Mouse (Mus musculus) neural tube, embryonic 10.5 days (tissue): ENCODE data around the gene Marcks.
"Not testable (repeated sequence)": the region's sequence is repeated elsewhere in the genome, so short reads cannot be mapped to it uniquely, and the experiment has no call there.

Source experiments
- DNase-seq: peaks from one replicate; pipeline ENCODE4 v3.0.0-alpha.2; 2017; ENCODE audit warnings: low spot score; ENCODE audit errors: extremely low spot score

Gene Marcks

DNA sequence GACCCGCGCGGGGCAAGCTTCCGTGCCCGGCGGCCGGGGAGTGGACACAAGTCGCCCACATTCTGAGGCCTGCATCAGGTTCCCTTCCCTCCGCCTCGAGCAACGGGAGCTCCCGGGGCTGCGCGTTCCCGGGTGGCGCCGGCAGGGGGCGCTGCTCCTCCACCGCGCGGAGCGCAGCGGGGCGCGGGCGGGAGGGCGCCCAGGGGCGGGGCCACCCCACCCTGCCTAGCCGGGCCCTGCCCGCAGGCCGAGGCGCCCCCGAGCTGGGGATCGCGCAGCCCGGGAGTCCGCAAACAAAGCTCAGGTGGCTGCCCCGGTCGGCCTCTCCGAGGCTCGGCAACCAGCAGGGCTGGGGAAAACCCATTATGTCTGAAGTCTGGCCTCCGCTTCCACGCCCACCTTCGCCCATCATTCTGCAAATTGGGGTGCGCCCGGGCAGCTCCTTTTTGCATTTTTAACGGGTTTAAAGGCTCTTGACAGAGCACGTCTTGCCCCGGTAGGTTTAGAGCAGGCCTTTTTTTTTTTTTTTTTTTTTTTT, 1.7 kb downstream of the Marcks start:
- peak; percentile 90 for DNase-seq

DNA sequence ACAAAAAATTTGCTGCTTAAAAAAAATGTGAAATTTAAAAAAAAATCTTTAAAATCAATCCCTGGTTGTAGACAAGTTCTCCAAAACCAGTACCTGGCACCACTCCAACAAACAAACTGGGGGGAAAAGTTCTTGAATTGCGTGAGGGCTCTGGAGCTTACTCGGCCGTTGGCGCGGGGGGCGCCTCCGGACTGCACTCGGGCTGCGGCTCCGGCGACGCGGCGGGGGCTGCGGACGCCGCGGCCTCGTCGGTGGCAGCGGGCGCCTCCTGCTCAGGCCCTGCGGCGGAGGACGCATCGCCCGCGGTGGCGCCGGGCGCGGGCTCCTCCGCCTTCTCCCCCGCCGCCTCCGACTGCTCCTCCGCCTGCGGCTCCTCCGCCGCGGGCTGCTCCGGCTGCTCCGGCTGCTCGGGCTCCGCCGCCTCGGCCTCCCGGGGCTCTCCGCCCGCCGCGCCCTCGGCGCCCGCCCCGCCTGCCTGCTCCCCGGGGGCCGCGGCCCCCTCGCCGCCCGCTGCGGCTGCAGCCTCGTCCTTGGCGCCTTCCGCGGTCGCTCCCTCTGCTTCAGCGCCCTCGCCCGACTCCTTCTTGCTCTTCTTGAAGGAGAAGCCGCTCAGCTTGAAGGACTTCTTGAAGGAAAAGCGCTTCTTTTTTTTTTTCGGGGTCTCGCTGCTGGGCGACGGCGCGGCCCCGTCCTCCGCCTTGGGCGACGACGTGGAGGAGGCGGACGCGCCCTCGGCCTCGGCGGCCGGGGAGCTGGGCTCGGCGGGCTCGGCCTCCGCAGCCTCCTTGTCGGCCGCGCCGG, 2.6 kb downstream of the Marcks start:
- peak; percentile 69 for DNase-seq

DNA sequence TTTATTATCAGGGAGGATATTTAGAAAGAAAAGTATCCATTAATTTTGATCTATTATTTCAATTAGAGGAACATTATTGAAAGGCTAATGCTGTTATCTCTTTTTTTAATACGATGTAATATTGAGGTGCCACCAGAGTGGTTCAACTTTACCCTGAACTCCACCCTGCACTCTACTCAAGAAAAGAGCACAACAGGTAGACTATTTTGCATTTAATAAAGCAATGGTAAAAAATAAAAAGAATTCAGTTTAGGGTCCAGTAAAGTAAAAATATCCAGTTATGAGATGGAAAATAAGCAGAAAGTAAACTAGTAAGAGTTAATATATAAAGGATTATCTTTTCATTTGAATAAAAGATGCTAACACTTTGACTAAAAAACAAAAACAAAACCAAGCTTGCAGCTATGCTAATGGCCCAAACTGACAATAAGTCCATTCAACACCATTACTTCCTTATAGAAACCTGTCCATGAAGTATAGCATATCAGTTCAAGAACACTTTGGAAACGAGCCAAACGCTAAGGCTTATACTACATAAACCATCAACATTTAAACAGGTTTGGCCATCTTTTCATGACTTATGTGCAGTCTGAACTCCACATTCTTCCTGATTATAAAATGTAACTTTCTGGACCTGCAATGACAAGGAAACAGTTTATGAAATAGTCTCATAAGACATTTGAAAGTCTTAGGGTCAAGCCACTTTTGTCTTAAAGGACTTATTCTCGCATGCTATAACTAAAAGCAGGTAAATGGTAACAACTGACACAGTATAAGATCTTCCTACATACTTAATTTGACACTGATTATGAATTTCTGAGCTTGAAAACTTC, 4.6 kb downstream of the Marcks start:
- DNase-seq: no peak

DNA sequence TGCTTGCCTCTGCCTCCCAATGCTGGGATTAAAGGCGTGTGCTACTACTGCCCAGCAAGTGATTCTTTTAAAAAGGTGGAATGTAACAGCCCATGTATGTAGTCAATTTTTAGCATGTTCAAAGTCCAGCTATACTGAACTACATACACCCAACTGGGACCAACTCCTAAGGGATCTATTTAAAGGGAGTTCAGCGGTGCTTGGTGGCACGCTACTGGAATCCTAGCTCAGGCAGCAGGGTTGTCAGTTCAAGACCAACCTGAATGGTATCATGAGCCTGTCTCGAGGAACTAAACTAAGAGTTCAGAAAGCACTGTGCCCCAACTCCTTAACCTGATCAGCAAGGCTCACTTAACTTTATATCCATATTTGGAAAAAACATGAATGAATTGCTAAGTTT, 6.0 kb downstream of the Marcks start:
- DNase-seq: no peak

DNA sequence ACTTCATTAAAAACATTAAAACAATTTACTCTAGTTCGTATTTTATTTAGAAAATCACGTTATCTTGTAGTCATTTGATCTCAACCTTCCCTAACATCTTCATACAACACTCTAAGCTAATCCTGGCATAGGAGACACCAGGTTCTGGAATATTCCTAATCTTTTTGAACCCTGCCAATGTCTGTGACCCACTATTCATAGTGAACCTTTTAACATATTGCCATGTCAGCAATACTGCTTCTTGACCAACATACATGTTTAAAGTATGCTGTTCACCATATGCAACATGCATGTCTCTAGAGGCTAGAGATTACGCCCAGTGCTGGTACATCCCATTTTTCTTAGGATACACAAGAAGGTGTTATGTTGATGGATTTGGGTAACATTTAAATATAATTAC, 9.1 kb downstream of the Marcks start:
- DNase-seq: no peak

DNA sequence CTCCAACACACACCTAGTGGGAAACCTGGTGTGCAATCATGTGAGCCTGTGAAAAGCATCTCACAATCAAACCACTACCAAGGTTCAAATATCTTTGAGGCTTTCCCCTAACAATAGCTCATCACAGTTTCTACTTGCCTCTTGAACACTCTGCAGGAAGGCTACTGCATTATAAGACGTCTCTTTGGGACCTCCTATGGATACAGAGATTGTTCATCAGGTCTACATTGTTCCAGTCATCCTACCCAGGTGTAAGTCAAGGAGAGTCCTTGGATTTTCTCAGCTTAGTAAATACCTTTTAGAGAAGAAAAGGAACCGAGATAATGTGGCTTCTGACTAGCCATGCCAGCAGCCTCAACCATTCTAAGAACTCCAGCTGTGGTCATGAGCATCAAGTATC, 23.4 kb downstream of the Marcks start:
- no peak for DNase-seq

DNA sequence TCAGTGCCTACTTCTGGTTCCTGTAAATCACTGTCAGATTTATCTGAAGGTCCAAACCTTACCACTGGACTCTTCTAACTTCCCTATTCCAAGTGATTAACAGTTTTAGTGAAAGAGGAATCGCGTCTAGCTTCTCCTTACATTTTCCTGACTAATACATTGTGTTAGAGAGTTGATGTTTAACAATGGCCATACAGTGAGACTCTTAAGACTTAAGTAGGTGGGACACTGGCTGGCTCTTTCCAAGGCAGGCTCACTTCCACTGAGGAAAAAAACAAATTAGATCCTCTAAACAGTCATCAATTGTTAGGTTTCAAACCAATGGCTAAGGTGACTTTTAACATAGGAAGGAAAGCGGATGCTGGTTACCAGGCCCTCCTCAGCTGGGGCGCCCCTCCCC, 25.9 kb downstream of the Marcks start:
- DNase-seq: no peak

DNA sequence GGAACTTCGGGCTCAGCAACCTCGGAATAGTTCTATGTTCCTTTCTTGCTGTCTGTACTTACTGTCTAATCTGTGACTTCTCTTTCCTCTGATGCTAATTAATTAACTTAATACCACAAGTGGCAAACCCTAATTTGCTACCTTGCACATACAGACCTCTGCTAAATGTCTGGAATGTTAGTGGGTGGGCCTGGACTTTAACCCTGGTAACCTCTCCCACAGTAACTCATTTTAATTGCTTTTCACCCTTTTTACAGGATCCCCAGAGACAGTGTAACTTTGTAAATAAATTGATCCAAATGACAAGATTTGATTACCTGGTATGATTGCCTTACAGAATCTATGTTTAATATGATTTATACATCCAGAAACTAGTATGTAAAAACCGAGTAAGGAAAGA, 26.4 kb downstream of the Marcks start:
- no peak for DNase-seq

DNA sequence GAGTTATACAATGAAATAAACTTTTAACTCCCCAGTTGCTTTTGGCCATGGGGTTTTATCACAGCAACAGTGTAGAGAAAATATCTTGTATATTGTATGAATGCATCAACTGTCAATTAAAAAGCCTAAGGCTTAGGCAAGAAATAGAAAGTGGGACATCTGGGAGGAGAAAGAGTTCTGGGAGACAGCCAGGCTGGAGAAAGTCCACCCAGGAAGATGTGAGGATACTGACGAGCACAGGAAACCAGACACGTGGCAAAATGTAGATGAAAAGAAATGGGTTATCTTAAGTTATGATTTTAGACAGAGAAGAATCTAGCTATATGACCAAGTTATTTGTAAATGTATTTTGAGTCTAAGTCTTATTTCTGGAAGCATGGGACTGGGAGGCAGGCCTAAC, 27.3 kb downstream of the Marcks start:
- DNase-seq: no peak

DNA sequence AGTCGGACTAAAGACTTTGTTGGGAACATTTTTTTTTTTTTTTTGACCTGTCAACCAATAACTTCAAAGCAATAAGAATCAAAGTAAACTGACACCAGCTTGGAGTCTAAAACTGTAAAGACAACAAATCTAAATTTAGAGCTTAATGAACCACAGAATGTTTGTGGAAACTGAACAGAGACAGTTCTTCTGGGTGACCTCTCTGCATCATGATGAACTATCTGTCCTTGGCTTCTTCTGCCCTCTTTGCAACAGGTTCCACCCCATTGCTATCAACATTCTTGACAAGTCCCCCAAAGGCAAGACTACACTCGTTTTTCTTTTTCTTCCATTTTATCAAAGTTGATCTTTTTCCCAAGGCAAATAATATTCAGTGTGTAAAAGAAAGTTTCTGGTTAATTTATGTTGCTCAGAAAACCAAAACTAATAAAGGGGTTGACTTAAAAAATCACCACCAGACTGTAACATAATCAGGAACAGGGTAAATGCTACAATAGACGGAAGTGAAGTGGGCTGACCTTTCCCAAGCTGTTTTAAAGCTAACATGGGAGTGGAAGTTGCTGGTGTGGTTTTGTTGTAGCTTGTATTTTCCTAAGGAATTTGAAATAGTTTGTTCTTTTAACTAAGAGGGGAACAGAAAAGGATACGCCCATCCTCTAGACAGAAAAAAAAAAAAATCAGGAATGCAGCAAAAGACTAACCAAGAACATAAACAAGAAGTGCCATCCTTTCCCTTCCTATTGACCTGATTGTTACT, 31.7 kb downstream of the Marcks start:
- no peak for DNase-seq

DNA sequence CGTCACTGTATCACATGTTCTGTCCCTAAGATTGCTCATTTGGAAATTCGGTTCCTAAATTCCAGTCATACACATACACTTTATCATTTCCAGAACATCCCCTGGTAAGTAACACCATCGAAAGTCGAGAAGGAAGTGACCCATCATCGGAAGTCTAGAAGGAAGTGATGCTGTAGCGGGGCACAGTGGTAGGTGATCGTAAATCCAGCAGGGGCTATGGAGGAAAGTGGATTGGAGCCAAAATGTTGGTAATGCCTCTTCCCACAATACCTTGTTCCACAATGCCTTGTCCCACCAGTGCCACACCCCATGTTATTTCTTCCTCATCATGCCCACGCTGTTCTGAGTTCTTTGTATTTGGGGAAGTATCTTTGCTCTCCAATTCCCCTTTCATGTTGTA, 32.4 kb downstream of the Marcks start:
- DNase-seq: no peak

DNA sequence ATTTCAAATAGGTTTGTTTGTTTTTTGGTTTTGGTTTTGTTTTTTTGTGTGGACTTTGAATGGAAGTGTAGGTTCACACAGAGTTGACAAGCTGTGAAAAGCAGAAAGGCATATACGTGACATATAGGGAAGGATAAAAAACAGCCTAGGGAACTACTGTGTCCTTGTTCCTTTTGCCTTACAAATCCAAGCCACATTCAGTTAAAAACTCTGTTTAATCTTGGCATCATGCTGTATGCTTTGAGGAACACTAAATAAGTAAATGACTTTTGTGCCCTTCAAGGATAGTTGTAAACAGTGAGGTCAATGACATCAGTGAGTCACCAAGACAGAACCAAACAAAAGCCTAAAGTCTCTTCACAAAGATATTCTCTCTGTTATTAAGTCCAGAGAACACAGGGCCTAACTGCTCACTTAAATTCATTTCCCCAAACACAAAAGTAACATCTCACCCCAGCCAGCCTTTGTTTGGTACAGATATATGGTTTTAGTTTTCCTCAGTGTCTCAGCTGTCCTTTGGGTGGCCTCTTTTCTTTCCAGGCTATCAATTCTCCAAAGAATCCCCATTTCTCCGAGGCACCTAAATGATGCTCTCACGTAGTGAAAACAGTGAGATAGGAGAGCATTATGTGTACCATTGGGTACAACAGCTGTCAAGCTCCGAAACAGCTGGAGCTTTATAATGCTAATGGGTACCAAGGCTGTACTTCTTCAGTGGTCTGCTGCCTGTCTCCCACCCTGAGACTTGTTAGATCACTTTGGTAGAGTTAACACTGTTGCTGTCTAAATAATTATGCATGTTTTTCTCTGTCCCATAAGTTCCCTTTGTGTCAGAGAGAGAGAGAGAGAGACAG, 36.3 kb downstream of the Marcks start:
- no peak for DNase-seq

DNA sequence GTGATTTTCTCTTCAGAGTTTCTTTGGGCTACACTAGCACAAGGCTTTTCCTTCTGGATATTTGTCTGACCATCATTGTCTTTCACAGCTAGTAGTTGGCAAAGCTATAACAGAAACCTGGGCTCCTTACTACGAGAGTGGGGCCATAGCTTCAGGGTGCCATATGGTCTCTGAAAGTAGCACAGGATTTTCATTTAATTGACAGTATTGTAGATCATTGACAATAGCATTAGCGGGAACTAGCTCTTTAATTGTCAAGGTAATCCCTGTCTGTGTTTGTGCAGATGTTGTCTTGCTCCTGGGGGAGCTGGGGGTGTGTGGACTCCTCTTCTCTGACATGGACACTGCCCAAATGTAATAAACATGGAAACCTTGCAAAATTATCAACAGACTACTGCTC, 37.0 kb downstream of the Marcks start:
- DNase-seq: no peak

DNA sequence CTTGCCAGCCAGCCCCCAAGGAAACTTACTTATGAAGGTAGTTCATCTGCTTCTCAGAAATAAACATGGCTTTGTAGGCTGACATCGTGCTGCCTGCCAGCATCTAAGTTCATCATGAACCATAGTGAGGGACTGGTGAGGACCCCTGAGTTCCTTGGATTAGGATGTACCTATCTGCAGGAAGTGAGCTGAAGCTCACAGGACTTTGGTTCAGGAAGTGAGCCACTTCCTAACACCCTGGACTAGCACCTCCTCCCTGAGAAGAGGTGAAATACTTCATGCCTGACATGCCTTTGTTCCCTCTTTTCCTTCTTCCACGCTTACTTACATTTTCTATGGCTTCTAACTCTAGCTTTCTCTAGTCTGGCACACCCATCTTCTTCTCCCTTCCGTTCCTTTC, 42.2 kb downstream of the Marcks start:
- DNase-seq: no peak

DNA sequence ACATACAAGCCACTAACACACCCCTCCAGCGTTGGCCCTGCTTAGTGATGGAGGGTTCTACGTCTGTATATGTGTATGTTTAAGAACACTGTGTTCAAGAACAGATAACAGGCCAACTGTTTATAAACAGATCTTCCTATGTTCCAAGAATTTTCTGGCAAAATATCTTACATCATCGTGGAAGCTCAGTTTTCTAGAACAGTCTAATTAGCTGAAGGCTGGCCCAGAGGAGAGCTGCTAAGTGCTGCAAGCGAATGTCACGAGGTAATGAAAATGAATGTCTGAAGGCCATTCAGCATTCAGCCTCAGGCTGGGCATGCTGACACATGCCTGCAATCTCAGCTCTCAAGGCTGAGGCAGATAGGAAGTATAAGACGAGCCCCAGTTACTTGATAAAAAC, 42.9 kb downstream of the Marcks start:
- DNase-seq: no peak

DNA sequence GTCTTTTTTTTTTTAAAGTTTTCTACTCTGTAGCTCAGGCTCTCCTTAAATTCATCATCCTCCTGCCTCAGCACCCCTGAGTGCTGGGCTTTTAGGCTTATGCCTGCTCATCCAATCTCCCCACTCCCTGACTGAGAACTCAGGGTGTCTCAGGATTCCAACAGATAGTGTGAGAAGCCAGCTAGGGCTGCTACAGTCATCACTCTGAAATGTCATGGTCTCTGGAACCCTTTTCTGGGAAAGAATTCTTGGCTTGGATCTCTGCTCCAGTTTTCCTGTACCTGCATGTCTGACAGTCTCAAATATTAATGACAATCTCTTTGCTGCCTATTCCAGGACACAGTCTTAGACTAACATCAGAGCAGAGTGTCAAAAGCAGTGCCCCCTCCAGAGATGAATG, 45.4 kb downstream of the Marcks start:
- no peak for DNase-seq

DNA sequence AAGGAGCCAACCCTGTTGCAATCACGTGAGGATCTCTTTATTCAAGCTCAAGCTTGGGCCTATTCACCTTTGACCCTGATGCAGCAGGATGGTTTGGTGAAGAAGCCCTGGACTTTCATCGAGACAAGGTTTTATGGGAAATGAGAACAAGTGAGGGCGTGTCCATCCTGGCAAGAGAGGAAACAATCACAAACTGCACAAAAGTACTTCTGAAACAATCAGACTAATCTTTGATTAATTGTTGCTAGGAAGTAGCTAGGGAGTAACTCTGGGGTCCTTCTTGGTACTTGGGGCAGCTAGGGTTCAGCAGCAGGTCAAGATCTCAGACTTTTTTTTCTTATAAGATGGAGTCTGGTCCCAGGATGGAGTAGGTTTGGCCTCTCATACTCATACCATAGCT, 48.3 kb downstream of the Marcks start:
- no peak for DNase-seq

DNA sequence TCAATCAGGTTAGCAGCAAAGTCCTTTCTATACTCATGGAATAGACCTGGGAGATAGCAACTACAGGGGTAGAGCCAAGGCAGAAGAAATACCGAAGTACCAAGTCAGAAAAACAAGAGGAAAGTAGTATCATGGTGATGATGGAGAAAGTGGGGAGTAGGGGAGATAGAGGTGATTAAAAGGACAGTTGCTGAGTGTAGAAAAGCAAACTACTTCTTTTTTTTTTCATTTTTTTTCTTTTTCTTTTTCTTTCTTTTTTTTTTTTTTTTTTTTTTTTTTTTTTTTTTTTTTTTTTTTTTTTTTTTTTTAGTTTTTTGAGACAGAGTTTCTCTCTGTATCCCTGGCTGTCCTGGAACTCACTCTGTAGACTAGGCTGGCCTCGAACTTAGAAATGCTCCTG, 54.6 kb downstream of the Marcks start:
- not testable (repeated sequence) for DNase-seq
